Mouse (Mus musculus) erythroblast, embryonic 14.5 days (primary cell): ENCODE data around the gene Ly9.

Experiments
- GATA1 ChIP-seq: IDR thresholded peaks from 2 replicates; pipeline ENCODE4 v1.6.1; 2012; ENCODE audit warnings: low read length, inconsistent platforms, mixed read lengths
- TAL1 ChIP-seq: IDR thresholded peaks from 3 replicates; pipeline ENCODE4 v1.6.1; 2012; ENCODE audit warnings: low read length, inconsistent platforms, mixed read lengths

- no peak for TF ChIP-seq GATA1
- TF ChIP-seq TAL1, result no peak
Measured at GRCm38 (mm10) chr1:171604686-171605085, 2.5 kb downstream of the Ly9 start.
